Mouse (Mus musculus) 416B (cell line): ENCODE results near the gene Wwtr1.
A peak's percentile ranks its signal among the peaks of the same experiment; 100 is the strongest.

Experiments used
- DNase-seq: peaks from one replicate; pipeline ENCODE4 v3.0.0; 2011; ENCODE audit warnings: low read depth

Wwtr1 gene

GRCm38 (mm10) chr3:57575660-57576055, at the start of gene Wwtr1:
Gene Wwtr1, minus strand, starts transcription at chr3:57575910.
- no peak for DNase-seq

GRCm38 (mm10) chr3:57619718-57620117, 44.0 kb upstream of the Wwtr1 start:
- peak; percentile 18 for DNase-seq

GRCm38 (mm10) chr3:57615652-57616051, 39.9 kb upstream of the Wwtr1 start:
- peak; percentile 10 for DNase-seq

GRCm38 (mm10) chr3:57612430-57612997, 36.8 kb upstream of the Wwtr1 start:
- peak; percentile 57 for DNase-seq

- DNase-seq = no peak
Measured at GRCm38 (mm10) chr3:57611776-57612175, 36.1 kb upstream of the Wwtr1 start.

- no peak for DNase-seq
Measured at GRCm38 (mm10) chr3:57604618-57605015, 28.9 kb upstream of the Wwtr1 start.

- DNase-seq = no peak
Measured at GRCm38 (mm10) chr3:57603891-57604617, 28.3 kb upstream of the Wwtr1 start.

- DNase-seq = no peak
Measured at GRCm38 (mm10) chr3:57602610-57603009, 26.9 kb upstream of the Wwtr1 start.

GRCm38 (mm10) chr3:57596566-57596965, 20.9 kb upstream of the Wwtr1 start:
- no peak for DNase-seq

GRCm38 (mm10) chr3:57595506-57595905, 19.8 kb upstream of the Wwtr1 start:
- no peak for DNase-seq

GRCm38 (mm10) chr3:57585967-57586366, 10.3 kb upstream of the Wwtr1 start:
- no peak for DNase-seq

- DNase-seq = no peak
Measured at GRCm38 (mm10) chr3:57583533-57583932, 7.8 kb upstream of the Wwtr1 start.

GRCm38 (mm10) chr3:57580426-57581195, 4.9 kb upstream of the Wwtr1 start:
- no peak for DNase-seq

- DNase-seq = no peak
Measured at GRCm38 (mm10) chr3:57576056-57576824, 530 bp upstream of the Wwtr1 start.

- DNase-seq = no peak
Measured at GRCm38 (mm10) chr3:57574885-57575659, 638 bp downstream of the Wwtr1 start.

GRCm38 (mm10) chr3:57573898-57574570, 1.7 kb downstream of the Wwtr1 start:
- no peak for DNase-seq

GRCm38 (mm10) chr3:57572331-57572975, 3.3 kb downstream of the Wwtr1 start:
- DNase-seq = no peak

- DNase-seq = no peak
Measured at GRCm38 (mm10) chr3:57566655-57567054, 9.1 kb downstream of the Wwtr1 start.

- DNase-seq = no peak
Measured at GRCm38 (mm10) chr3:57563627-57564026, 12.1 kb downstream of the Wwtr1 start.

- no peak for DNase-seq
Measured at GRCm38 (mm10) chr3:57562996-57563506, 12.7 kb downstream of the Wwtr1 start.
